Mouse (Mus musculus) spleen, postnatal 14 days (tissue): Measurements from ENCODE around the gene Olfr70.

Experiments
- DNase-seq, 2 experiments: peaks; one replicate each; pipeline ENCODE4 v3.0.0; 2021 to 2022; ENCODE audit warnings: low spot score in 2 of 2

The Olfr70 gene

GRCm38 (mm10) chr4:43700707-43701106, at the start of gene Olfr70:
Olfr70 (minus strand) TSS chr4:43700807.
- no peak for DNase-seq

GRCm38 (mm10) chr4:43745187-43745586, 44.6 kb upstream of the Olfr70 start:
- no peak for DNase-seq

- no peak for DNase-seq
Observed at GRCm38 (mm10) chr4:43743099-43743498, 42.5 kb upstream of the Olfr70 start.

GRCm38 (mm10) chr4:43742637-43743036, 42.0 kb upstream of the Olfr70 start:
- no peak for DNase-seq

GRCm38 (mm10) chr4:43741526-43741925, 40.9 kb upstream of the Olfr70 start:
- no peak for DNase-seq

GRCm38 (mm10) chr4:43738989-43739674, 38.5 kb upstream of the Olfr70 start:
- no peak for DNase-seq

- no peak for DNase-seq
Observed at GRCm38 (mm10) chr4:43737144-43737543, 36.5 kb upstream of the Olfr70 start.

GRCm38 (mm10) chr4:43733186-43733585, 32.6 kb upstream of the Olfr70 start:
- no peak for DNase-seq

GRCm38 (mm10) chr4:43732171-43732570, 31.6 kb upstream of the Olfr70 start:
- DNase-seq = no peak

GRCm38 (mm10) chr4:43730750-43731297, 30.2 kb upstream of the Olfr70 start:
- DNase-seq = no peak

- no peak for DNase-seq
Observed at GRCm38 (mm10) chr4:43729794-43730550, 29.4 kb upstream of the Olfr70 start, which contains the start of gene Spaar. Spaar (plus strand) TSS chr4:43730034.

- DNase-seq = no peak
Observed at GRCm38 (mm10) chr4:43729126-43729525, 28.5 kb upstream of the Olfr70 start.

GRCm38 (mm10) chr4:43728576-43728954, 28.0 kb upstream of the Olfr70 start:
- no peak for DNase-seq

- DNase-seq = no peak
Observed at GRCm38 (mm10) chr4:43727718-43728575, 27.3 kb upstream of the Olfr70 start.

- no peak for DNase-seq
Observed at GRCm38 (mm10) chr4:43726995-43727394, 26.4 kb upstream of the Olfr70 start, which contains the start of gene Hrct1. Hrct1 (plus strand) TSS chr4:43727188.

GRCm38 (mm10) chr4:43726228-43726993, 25.8 kb upstream of the Olfr70 start:
- no peak for DNase-seq

- no peak for DNase-seq
Observed at GRCm38 (mm10) chr4:43724764-43725163, 24.2 kb upstream of the Olfr70 start.

- DNase-seq = no peak
Observed at GRCm38 (mm10) chr4:43722191-43722590, 21.6 kb upstream of the Olfr70 start.

- no peak for DNase-seq
Observed at GRCm38 (mm10) chr4:43720491-43721228, 20.1 kb upstream of the Olfr70 start.

- DNase-seq = no peak
Observed at GRCm38 (mm10) chr4:43713652-43714219, 13.1 kb upstream of the Olfr70 start.
